Mouse (Mus musculus) cerebellum, adult 9-10 months (tissue): Measurements from ENCODE around the gene Ehd2.

ENCODE experiments used
- DNase-seq: peaks from one replicate; pipeline ENCODE4 v3.0.0; 2022

The Ehd2 gene

DNA sequence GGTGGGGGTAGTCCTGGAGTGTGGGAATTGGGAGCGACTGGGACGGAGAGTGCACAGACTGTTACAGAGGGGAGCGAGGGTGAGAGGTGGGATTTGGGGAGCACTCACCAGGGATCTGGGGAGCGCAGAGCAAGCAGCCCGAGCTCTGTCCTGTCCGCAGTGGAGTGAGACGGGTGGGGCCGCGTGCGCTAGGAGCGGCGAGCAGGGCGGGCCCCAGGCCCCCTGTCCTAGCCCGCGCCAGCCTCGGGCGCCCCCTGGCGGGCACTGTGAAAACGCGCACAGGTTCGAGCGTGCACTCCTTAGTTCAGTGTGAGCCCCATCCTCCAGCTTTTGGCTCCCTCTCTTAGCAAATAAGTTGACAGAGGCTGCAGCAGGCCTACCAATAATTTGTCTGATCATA is at the start of gene Ehd2:
Gene Ehd2 (minus strand): TSS at position 256 of the 400 bp plus-strand sequence.
- peak; percentile 66 for DNase-seq

DNA sequence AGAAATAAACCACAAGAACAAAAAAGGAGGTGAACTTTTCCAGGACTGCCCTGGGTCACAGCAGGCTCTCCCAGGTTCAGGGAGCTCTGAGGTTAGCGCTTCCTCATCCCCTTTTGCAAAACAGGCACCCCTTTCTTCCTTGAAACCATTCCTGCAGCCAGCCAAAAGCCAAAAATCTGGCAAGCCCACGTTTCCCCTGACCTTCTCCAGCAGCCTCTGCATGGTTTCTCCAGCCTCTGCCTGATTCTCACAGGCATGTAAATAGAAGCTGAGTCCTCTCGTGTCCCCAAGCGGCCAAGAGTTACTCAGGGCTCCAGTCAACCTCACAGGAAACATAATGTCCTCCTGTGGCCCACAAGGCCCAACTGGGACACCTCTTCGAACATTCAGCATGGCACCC is 48.0 kb upstream of the Ehd2 start:
- DNase-seq, result no peak

DNA sequence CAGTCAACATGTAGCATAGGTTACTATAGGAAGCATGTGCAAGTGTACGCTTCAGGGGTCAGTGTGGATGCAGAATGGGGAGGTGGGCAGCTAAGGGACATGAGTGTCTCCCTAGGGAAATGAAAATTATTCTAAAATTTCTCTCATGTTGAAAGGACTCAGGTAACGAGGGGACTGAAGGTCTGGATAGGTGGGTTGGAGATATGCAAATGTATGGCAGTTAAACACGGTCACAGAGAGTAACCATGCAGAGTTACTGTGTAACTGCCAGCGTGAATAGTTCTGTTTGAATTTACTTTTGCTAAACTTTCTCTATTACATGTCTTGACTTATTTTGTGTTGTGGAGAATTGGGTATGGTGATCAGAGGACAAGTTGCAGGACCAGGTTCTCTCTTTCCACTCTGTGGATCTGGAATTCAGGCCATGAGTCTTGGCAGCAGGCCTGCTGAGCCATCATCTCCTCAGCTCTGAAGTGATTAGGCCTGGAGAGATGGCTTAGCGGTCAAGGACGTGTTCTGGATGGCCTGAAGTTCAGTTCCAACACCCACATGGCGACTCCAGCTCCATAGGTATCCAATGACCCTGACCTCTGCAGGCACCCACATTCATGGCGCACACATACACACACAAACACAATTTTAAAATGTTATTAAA is 47.3 kb upstream of the Ehd2 start:
- DNase-seq, result peak; percentile 73

DNA sequence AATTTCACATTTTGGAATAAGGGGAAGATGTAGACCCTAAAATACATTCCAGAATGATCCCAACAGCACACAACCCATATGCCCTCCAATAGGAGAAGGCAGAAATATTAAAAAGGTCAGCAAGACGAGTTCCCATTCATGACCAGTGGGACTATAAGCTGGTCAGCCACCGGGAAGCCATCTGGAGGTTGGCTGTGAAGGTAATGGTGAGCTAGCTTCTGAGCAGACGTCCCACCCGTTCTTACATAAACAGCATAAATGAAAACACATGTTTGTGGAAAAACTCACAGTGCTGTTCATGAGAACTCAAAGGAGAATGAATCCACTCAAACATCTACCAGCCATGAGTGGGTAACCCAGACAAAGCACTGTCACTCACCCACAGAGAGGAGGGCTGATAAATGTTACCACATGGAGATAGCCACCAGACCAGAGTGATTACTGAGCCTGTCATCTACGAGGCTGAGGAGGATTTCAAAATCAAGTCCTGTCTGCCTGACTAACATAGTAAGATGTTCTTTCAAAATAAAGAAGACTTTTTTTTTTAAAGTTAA is 46.4 kb upstream of the Ehd2 start:
- DNase-seq, result peak; percentile 54

DNA sequence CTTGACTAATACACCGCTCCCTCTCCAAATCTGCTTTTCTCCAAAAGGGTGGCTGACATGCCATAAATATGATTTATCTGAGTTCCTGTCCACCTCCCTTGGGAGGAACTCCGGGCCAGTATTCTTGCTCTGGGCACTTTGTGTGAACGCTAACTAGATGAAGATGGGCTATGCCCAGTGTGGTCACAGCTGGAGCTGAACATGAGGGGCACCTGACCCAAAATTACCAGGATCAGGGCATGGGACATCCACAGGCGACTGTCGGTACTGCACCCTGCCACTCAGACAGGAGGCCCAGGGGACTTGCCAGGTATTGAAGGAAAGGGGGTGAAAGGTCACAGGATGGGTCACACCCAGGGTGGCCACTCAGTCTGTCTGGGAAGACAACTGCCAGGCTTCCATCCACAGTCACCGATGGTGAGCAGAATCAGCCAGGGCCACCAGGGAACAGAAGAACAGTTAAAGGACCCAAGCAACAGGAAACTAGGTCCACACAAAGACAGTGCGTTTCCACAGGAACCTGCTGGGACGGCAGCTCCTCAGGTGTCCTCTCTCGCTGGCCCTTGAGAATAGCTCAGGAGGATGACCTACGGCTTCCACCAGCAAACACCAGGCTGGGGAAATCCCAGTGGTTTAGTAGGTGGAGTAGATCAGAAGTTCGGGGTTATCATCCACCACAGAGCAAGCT is 45.4 kb upstream of the Ehd2 start:
- no peak for DNase-seq

DNA sequence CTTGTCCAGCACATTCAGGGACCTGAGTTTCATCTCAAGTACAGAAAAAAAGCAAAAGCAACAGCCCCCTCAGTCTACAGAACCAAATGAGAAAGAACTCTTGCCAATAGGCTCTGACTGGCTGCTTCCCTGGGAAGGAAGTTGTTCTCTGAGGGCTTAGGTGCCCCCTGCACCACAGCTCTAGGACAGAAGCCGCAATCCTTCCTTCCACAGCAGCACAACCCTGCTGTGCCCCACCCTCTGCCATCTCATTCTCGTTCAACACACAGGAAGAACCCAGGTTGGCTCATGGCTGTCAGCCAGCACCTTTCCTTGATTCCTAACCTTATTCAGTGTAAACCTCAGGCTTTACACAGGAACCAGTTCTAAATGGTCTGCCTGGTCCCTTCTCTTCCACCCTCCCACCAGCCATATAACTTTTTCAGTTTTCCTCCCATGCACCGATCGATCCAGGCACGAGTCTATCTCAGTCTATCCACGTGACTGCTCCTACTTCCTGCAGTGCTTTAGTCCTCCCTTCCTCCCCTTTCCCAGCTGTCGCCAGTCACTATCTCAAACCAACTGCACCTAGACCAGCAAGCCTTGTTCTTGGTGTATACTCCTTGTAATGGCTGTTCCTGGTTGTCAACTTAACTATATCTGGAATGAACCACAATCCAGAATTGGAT is 44.2 kb upstream of the Ehd2 start:
- DNase-seq, result no peak

DNA sequence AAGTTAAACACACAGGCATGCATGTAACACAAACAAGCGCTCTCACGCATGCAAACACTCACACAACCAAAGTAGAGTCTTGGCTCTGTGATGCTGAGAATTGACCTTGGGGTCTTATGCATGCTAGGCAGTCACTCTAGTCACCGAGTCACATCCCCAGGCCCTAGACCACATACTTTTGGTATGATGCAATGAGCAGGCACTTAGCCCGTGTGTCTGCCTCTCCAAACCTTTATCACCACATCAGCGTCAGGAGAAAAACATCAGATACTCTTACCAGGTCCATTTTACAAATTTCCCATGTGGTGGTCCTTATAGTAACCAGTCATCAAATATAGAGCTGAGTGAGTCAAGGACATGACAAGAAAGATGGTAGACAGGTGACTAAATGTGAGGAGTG is 43.3 kb upstream of the Ehd2 start:
- no peak for DNase-seq

DNA sequence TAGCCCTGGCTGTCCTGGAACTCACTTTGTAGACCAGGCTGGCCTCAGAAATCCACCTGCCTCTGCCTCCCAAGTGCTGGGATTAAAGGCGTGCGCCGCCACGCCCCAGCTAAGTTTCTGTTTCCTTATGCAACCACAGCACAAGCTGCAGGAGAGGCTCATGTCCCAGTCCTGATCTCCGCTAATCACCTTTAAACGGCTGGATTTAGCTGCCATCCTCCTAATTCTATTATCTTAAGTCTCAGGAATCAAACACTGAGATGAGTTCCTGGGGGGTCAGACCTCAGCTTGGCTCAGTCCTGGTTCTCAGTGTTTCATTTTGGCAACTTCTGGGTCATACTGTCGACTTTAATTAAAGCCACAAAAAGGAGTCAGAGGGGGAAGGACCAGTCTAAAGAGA is 42.3 kb upstream of the Ehd2 start:
- DNase-seq, result no peak

DNA sequence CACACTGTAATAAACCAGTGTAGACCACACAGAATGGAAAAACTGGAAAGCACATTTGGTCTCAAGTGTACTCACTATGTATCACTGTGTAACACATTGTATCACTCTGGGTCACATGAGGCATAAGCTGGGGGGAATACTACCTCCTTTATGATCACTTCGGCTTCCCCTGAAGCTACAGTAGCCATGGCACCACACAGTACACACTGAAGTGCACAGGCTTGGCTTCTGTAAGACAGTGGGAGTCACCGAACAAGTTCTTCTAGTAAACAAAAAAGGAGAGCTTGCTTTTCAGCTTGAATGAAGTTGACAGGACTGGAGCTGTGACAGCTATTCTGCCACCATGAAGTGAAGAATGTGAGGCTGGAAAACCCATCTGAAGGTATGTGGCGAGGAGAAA is 37.7 kb upstream of the Ehd2 start:
- no peak for DNase-seq

DNA sequence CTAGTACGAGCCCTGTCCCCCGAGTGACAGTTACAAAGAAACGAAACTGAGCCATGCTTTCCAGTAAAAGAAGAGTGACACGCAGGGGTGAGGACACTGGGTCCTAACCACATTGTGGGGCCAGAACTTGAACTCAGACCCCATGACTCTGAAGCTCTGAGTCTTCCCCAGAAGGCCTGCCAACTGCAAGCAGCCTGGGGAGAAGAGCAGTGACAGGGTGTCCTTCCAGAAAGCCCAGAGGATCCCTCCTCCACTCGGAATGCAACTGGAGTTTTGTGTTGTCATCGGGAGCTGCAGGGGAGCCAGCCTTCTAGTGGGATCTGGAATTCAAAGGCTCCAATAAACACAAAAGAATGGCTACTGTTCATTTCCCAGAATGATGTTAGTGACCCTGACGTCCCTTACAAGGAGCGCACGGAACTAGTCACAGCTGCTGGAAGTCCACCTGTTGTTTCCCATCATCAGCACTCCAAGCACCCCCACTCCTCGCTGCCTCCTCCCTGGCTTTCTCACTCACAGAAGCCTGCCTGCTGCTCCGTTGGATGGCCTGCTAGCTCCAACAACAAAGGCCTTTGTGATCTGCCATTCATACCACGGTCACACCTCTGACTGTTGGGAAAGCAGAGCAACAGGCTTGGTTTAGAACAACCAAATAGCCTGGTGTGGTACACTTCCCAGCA is 37.0 kb upstream of the Ehd2 start:
- DNase-seq, result no peak

DNA sequence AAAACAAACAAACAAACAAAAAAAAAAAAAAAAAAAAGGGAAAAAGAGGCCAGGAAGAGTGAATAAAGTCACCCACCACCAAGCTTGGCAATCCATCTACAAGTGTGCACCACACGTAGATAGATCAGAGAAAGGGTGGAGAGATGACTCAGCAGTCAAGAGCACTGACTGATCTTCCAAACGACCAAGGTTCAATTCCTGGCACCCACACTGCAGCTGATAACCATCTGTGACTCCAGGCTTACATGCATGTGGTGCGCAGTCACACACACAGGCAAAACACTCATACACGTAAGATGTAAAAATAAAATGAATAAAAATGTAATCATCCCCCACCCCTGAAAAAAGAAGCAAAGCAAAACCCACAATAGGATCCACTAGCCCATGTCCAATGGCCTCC is 35.7 kb upstream of the Ehd2 start:
- no peak for DNase-seq

DNA sequence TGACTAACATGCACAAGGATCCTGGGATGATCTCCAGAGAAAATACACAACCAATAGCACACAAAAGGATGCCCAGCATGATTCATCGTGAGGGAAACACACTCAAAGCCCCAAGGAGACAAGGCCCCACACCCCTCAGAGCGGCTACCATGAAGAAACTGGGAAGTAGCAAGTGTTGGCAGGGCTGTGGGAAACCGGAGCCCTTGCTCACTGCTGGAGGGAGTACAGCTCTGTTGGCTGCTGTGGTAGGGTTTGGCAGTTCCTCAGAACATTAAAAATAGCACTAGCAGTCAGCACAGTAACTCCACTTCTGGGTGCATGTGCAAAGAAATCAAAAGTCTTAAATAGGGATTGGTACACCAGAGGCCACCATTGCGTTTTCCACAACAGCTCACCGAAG is 34.8 kb upstream of the Ehd2 start:
- no peak for DNase-seq

DNA sequence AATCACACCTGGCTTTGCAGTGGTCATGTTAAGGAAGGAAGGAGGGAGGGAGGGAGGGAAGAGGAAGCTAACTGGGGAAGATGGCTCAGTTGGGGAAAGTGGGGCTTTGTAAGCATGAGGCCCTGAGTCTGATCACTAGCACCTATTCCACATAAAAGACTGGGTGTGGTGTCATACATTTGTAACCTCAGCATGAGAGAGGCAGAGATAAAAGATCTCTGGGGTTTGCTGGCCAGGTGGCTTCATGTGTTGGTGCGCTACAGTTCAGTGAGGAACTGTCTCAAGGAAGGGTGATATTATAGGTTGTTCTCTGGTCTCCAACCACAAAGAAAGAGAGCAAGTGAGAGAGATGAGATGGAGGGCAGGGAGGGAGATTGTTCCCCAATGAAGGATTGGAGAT is 34.3 kb upstream of the Ehd2 start:
- DNase-seq, result no peak

DNA sequence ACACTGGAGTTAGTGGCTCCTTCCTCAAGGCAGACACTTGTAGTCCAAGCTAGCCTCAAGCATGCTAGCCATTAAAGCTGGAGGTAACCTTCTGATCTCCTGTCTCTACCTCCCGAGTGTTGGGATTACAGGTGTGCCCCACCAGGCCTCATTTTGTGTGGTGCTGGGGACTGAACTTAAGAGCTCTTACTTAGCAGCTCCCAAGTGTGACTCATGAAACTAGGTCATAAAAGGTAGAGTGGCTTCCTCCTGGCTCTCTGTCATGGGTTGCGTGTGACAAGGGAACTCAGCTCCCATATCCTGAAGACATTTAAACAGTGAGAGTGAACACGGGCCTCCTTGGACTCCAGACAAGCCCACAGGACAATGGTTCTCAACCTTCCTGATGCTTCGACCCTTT is 26.4 kb upstream of the Ehd2 start:
- no peak for DNase-seq

DNA sequence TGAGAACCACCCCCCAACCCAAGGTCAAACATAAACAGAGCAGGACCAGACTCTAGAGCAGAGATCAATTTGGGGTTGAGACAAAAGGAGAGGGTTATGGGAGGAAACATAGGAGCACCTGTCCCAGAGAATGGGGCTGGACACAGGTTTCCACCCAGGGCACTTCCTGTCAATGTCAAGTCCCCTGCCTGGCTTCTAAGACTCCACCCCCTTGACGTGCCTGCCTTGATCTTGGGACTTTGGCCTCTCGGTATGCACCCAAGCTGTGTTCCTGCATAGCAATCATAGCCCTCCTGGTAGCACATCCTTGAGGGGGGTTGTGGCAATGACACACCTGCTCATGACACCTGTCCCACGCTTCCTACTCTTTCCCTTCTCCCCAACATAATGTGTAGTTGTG is 25.8 kb upstream of the Ehd2 start:
- no peak for DNase-seq

DNA sequence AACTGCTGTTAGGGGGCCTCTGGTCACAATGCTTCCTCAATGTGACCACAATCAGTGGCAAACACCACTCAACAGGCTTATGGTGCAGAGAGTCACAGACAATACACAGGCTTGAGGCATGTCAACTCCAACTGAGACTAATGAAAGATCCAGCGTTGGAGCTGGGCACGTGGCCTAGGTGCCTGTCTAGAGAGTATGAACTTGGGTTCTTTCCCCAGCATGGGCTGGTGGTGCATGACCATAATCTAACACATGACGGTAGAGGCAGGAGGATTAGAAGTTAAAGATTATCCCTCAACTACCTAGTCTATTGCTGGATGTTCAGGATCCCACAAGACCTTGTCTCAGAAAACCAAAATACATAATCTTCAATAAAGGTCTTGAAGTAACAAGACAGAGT is 24.4 kb upstream of the Ehd2 start:
- DNase-seq, result no peak

DNA sequence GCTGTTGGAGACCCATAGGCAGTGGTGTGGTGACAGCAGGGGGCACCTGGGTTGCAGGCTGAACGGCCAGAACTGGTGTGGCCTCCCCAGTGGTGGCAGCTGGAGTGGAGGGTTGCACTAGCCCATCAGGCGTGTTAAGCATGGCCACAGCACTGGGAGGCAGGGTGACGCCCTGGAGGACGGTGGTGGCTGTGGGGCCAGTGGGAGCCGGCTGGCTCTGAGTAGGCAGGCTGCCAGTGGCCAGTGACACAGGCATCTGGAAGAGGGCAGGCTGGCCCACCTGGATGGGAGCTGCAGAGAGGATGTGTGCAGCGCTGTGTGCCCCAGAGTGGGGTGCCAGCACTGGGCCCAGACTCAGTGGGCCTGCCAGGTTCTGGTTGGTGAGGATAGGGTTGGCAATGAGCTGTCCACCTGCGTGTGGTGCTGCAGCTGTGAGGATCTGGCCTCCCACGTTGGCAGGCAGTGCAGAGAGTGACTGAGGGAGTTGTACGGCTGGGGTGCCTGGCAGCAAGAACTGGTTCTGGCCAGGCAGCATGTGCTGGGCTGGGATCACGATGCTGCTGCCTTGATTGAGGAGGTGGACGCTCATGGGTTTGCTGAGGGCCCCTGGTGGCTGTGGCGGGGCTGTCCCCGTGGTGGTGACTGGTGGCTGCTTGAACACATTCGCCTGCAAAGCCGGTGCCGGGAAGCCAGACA is 20.4 kb upstream of the Ehd2 start:
- no peak for DNase-seq

DNA sequence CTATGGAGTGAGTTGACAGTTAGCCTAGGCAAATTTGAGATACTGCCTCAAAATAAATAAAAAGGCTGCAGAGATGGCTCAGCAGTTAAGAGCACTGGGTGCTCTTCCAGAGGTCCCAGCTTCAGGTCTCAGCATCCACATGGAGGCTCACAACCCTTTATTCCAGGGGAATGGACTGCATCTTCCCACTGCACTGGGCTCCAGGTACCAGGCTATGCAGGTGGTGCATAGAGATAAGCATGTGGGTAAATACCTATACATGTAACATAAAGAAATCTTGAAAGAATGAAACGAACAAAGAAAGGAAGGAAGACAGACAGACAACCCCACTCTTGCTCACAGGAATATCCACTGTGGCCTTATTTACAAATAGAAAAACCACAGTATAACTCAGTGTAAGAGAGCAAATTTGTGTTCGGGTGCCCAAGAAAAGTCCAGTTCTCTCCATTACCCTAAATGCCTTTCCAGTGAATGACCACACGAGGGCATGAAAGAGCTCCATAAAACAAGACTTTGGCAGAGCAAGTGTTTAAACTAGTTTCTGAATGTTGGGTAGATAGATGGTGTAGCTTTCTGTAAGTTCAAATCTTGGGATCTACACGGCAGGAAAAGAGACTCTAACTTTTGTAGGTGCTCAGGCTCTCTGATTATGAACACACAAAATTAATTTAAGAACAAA is 15.5 kb upstream of the Ehd2 start:
- DNase-seq, result peak; percentile 72

DNA sequence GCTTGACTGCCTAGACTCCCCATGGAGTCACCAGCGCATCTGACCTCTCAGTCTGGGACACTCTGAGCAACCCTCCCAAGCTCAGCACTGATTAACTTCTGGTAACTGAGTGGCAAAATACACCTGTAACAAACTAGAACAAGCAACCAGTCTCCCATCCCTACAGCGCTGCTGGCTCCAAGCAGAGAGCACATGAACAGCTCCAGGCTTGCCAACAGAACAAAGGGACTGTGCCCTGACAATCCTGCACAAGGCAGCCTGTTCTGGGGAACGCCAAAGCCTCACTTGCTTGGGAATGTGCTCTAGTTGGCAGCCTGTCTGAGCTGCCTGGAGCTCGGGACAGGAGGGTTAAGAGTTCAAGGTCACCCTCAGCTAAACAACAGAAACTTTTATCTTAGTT is 14.2 kb upstream of the Ehd2 start:
- DNase-seq, result no peak

DNA sequence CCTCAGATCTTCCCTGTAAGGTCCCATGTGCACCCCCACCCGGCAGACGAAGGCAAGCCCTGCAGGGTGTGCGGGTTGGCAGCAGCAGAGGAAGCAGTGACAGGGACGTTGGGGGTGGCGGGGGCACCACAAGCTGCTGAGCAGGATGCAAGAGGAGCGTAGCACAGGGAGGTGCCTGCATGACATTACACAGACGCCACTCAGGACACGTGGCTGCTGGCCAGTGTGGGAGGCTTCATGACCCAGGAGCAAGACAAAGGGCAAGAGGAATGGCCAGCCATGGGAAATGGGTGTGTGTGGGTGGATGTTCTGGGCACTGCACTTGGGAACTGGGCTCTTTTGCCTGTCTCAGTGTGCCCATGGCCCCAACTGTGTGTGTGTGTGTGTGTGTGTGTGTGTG is 12.9 kb upstream of the Ehd2 start:
- DNase-seq, result no peak

DNA sequence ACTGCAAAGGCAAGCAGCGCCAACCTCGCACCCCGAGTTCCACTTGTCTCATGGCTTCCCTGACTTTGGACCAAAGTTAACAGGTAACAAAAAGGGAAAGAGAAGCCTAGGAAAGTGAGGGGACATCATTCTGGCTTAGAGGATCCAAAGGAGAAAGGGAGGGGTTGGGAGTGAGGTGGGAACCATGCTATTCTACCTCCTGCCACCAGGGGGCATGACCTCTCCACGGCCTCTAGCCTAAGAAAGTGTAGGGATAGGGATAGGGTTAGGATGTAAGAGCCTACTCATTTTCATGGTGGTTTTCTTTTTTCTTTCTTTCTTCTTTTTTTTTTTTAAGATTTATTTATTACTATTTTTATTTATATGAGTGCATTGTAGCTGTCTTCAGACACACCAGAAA is 8.5 kb upstream of the Ehd2 start:
- peak; percentile 72 for DNase-seq

DNA sequence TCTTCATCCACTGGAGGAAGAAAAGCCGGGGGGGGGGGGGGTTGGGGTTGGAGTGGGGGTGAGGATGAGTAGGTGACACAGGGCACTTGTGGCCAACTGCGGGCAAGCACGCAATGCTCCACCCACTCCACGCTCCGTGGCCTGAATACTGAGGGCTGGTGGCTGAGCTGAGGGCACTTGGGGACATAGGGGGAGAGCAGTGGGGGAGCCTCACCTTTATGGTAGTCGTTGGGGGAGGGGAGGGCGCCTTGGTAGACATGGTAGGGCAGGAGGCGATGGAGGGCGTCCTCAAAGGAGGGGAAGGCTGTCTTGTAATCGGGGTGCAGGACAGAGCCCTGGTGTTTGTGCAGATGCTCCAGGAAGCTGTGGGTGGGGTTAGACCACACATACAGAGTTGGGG is 8.1 kb upstream of the Ehd2 start:
- no peak for DNase-seq
